Mouse (Mus musculus): Measurements from ENCODE around the gene Abca13.

Gene Abca13

GRCm38 (mm10) chr11:9727810-9728490 is 536.2 kb downstream of the Abca13 start:
- DNase-seq, result peak; percentile 9

DNA sequence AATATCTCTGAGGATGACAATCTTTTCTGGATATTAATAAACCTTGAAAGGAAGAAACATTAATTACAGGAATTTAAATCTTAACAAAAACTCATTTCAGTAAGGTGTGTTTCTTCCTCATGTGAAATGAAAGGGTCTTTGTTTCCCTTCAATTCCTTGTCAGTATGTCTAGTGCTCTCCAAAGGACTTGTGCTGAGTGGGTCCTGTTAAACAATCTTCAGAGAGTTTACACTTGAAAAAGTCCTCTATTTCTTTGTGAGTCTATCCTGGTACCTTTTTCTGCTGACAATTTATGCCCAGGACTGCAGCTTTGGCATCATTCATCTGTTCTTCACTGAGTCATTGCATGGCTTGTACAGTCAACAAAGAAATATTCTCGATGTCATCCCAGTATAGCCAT is 539.6 kb downstream of the Abca13 start:
- DNase-seq, result no peak
